Mouse (Mus musculus) hindbrain, postnatal 0 days (tissue): ENCODE measurements around the gene Hnrnpul1. TPM values are rescaled to one million over a fixed set of nuclear protein-coding genes. Genes with fewer than 3 reads are reported as not detected.
A peak's percentile ranks its signal among the peaks of the same experiment; 100 is the strongest.

Experiments
- ATAC-seq: fragments of 200-750 bp; cut with Nextera tagmentation; 2 replicates; pipeline ENCODE4 v1.8.0; 2017; ENCODE audit warnings: mild to moderate bottlenecking, moderate TSS enrichment, moderate library complexity
- DNase-seq: peaks from one replicate; pipeline ENCODE4 v3.0.0-alpha.2; 2015; ENCODE audit warnings: low spot score
- H3K27ac ChIP-seq: fragments of 300-500 bp; sonication (generic); 2 replicates; pipeline ENCODE4 v1.5.1; 2014; ENCODE audit warnings: mild to moderate bottlenecking
- H3K27me3 ChIP-seq: fragments of 300-500 bp; sonication (generic); 2 replicates; pipeline ENCODE4 v1.6.1; 2014; ENCODE audit warnings: low read length, mixed read lengths; ENCODE audit not compliant: insufficient read depth
- H3K36me3 ChIP-seq: fragments of 300-500 bp; sonication (generic); 2 replicates; pipeline ENCODE4 v1.6.1; 2014; ENCODE audit warnings: low read length, mixed read lengths; ENCODE audit not compliant: insufficient read depth
- H3K4me1 ChIP-seq: fragments of 300-500 bp; sonication (generic); 2 replicates; pipeline ENCODE4 v1.6.1; 2014; ENCODE audit warnings: antibody characterized with exemption, low read length, mixed read lengths; ENCODE audit not compliant: insufficient read depth
- H3K4me2 ChIP-seq: fragments of 300-500 bp; sonication (generic); 2 replicates; pipeline ENCODE4 v1.6.1; 2014; ENCODE audit warnings: low read depth, mild to moderate bottlenecking, low read length, moderate library complexity, mixed read lengths
- H3K4me3 ChIP-seq: fragments of 300-500 bp; sonication (generic); 2 replicates; pipeline ENCODE4 v1.5.1; 2014; ENCODE audit warnings: low read length
- H3K9ac ChIP-seq: fragments of 300-500 bp; sonication (generic); replicated peaks from 2 replicates; pipeline ENCODE4 v1.6.1; 2014; ENCODE audit warnings: mild to moderate bottlenecking, low read length, moderate library complexity, mixed read lengths
- H3K9me3 ChIP-seq: fragments of 300-500 bp; sonication (generic); 2 replicates; pipeline ENCODE4 v1.6.1; 2016; ENCODE audit warnings: low read length, mixed read lengths
- CTCF ChIP-seq: IDR thresholded peaks from 2 replicates; pipeline ENCODE4 v1.5.1; 2016; ENCODE audit warnings: antibody characterized with exemption, control low read depth, low read depth
- WGBS: fragments of 180-500 bp; shearing (Covaris S2); extraction: QIAGEN DNeasy Blood & Tissue Kit; methylation state at CpG from one replicate; pipeline ENCODE4 v1.1.7; 2014; 5-methylcytosine and 5-hydroxymethylcytosine counted together
- polyA plus RNA-seq: library from polyadenylated mRNA; unstranded; fragments of >200 nt; fragmentation: Nextera tagmentation; extraction: Ambion mirVana; gene quantifications from 2 replicates; pipeline ENCODE4 v1.2.1, GENCODE M21; 2015
- total RNA-seq: library from RNA; depleted of rRNA; stranded (reverse); fragments of >200 nt; gene quantifications from 2 replicates; pipeline ENCODE4 v1.2.3, GENCODE M21; 2014; rRNA removed

Gene Hnrnpul1
- total RNA-seq (116 and 128 TPM in 2 replicates), polyA plus RNA-seq (43.4 and 44.6 TPM in 2 replicates)

DNA sequence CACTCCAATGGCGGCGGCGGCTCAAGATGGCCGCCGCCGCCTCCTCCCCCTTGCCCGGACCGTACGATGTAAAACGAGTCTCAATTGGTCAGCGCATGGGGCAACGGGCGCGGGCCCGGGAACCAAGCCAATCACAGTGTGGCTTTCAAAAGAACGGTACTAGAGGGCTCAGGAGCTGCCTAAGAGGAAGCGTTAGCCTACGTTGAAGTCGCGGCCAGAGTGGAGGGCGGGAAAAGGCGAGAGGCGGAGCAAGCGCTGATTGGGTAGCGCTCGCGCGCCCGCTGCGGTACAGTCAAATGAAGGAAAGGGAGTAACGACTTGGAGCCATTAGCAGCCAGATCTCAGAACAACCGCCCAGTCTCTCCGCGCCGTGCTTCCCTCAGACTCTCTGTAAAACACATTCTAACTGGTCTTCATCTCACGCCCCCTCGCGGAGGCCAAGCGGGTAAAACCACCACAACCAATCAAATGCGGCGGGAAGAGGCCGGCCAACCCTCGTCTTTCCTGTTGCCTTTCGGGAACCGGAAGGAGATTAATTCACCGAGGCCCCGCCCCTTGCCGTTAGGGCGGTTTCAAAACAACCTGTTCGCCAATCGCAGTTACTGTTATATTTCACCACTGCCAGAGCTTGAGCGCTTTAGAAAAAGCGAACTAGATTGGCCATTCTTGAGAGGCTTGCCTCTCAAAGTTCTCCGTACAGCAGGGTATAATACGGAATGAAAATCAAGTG is at the start of gene Hnrnpul1:
Hnrnpul1 (minus strand) TSS at position 20 of the 730 bp plus-strand sequence.
- WGBS: under 1% methylated on average over 54 of the region's 55 CpGs
- TF ChIP-seq CTCF: peak; percentile 58

DNA sequence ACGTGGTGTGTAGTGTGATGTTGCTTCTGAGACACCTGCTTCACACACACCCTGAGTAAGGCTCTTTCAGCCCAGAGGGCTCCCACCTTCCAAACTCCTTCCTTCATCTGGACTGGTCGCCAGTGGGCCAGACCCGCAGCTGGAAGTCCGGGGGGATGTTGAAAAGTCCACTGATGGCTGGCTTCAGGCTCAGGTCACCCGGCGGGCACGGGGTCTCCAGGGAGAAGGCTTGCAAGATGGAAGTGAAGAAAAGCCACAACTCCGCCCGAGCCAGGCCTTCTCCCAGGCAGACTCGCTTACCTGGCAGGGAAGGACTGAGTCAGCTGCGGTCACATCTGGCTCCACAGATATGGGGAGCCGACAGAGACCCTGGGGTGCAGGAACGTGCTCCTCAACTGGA is 48.9 kb upstream of the Hnrnpul1 start:
- 79% methylated on average over 13 of the region's 13 CpGs for WGBS
- H3K27me3 ChIP-seq: no peaks in the 10 kb centered on the region
- DNase-seq: no peak

More for the DNA sequence above, at the start of gene Hnrnpul1:
- Histone ChIP-seq H3K4me2 (peak within 1 kb of the TSS; percentile 99), H3K4me3 (peak within 1 kb of the TSS; percentile 98), H3K27me3 (no peaks in the 10 kb centered on the region), H3K4me1 (peaks cover 16% of the 10 kb centered on the region), H3K9ac (peak within 1 kb of the TSS; percentile 99), H3K36me3 (peaks cover 10% of the 10 kb centered on the region; the same call in 1 of the 2 replicates), H3K27ac (peak within 1 kb of the TSS; percentile 99), H3K9me3 (no peaks in the 10 kb centered on the region)
- ATAC-seq (peak; percentile 96), DNase-seq (peak; percentile 100)

DNA sequence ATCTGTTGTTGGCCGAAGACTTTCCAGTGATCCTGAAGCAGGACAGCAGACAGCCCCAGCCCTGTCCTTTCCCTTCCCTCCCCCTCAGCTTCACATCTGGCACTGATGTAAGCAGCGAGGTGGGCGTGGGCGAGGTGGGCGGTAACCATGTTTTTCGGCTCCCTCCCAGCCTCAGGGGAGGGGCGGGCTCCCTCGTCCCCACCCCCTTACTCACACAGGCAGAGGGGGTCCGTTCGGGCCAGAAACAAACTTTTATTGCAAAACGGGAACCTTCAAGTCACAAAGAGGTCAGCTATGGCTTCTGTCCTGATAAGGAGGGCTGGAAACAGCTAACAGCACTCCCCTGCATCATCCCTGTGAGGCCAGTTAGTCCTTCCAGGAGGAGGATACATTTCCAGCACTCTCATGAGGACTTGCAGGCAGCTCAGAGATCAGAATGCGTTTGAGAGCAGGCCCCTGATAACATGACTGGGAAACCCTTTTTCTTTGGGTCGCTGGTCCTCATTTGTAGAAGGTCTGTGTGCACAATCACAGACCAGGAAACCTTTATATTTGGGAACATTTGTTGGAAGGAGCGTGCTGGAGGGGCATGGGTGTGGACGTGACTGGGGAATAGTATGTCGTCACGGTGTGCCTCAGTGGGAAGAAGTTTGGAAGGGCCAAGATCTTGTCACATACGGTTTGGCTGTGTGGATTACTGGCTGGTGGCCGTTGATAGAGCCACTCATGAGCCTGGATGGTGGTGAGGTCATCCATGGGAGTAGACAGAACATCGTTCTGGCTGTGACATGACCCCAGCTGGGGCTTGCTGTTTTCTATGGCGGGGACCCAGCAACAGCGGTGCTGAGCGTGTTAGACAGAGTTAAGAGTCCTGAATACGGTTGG is 47.9 kb upstream of the Hnrnpul1 start:
- no peak overlapping the region for H3K4me3 ChIP-seq
- no peaks in the 10 kb centered on the region for H3K36me3 ChIP-seq
- 0 out of 2 replicates have a peak, but pooled peaks cover 5% of the 10 kb centered on the region for H3K4me1 ChIP-seq
- H3K9me3 ChIP-seq: no peaks in the 10 kb centered on the region
- no peak overlapping the region for H3K9ac ChIP-seq
- TF ChIP-seq CTCF: no peak
- ATAC-seq (peak; percentile 8; the same call in 1 of the 2 replicates), DNase-seq (peak; percentile 8)
- no peaks in the 10 kb centered on the region for H3K27me3 ChIP-seq
- H3K4me2 ChIP-seq: no peak overlapping the region
- H3K27ac ChIP-seq: no peak overlapping the region
- whole genome bisulfite sequencing: 30% methylated on average over 24 of the region's 24 CpGs

More for the DNA sequence above, 48.9 kb upstream of the Hnrnpul1 start:
- no peaks in the 10 kb centered on the region for H3K9me3 ChIP-seq
- 0 out of 2 replicates have a peak, but pooled peaks cover 5% of the 10 kb centered on the region for H3K4me1 ChIP-seq
- H3K4me3 ChIP-seq: no peak overlapping the region
- H3K27ac ChIP-seq: no peak overlapping the region
- no peak for TF ChIP-seq CTCF
- no peak for ATAC-seq
- H3K36me3 ChIP-seq: no peaks in the 10 kb centered on the region
- H3K4me2 ChIP-seq: no peak overlapping the region
- no peak overlapping the region for H3K9ac ChIP-seq

DNA sequence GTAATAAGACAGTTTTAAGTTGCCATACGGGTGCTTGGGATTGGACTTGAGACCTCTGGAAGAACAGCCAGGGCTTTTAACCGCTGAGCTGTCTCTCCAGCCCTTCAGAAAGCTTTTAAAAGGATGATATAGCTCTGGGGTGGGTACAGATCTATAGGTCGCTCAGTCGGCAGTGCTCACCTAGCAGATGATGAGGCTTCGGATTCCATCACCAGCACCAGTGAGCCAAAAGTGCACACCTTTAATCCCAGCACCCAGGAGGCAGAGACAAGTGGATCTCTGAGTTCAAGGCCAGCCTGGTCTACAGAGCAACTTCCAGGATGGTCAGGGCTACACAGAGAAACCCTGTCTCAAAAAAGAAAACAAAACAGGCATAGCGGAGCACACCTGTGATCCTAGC is 46.5 kb upstream of the Hnrnpul1 start:
- ATAC-seq (no peak), DNase-seq (no peak)
- 0 out of 2 replicates have a peak, but pooled peaks cover 5% of the 10 kb centered on the region for H3K4me1 ChIP-seq
- H3K36me3 ChIP-seq: no peaks in the 10 kb centered on the region
- no peak overlapping the region for H3K4me2 ChIP-seq
- no peak overlapping the region for H3K9ac ChIP-seq
- 91% methylated on average over 6 of the region's 6 CpGs for WGBS
- no peak overlapping the region for H3K4me3 ChIP-seq
- no peak for TF ChIP-seq CTCF
- no peaks in the 10 kb centered on the region for H3K27me3 ChIP-seq
- H3K9me3 ChIP-seq: no peaks in the 10 kb centered on the region
- no peak overlapping the region for H3K27ac ChIP-seq

DNA sequence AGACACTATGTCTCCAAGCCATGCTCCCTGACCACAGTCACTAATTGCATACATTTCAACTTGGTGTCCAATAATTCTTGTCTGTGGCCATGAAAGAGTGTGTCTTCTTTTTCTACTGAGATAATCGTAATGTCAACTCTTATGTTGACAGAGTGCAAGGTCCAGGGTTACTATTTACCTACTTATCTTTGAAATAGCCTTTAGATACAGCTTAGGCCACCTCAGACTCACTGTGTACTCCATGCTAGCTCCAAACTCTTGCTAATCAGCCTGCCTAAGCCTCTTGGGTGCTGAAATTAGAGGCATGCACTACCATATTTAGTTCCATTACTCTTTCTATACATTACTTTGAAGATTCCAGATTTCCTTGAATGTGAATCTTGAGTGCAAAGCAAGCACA is 44.8 kb upstream of the Hnrnpul1 start:
- Histone ChIP-seq H3K36me3 (no peaks in the 10 kb centered on the region), H3K27me3 (no peaks in the 10 kb centered on the region), H3K4me2 (no peak overlapping the region), H3K9me3 (no peaks in the 10 kb centered on the region), H3K27ac (no peak overlapping the region), H3K9ac (no peak overlapping the region), H3K4me1 (no peaks in the 10 kb centered on the region), H3K4me3 (no peak overlapping the region)
- 88% methylated on average over 1 of the region's 1 CpGs for WGBS
- no peak for TF ChIP-seq CTCF
- DNase-seq: no peak
- ATAC-seq: no peak

DNA sequence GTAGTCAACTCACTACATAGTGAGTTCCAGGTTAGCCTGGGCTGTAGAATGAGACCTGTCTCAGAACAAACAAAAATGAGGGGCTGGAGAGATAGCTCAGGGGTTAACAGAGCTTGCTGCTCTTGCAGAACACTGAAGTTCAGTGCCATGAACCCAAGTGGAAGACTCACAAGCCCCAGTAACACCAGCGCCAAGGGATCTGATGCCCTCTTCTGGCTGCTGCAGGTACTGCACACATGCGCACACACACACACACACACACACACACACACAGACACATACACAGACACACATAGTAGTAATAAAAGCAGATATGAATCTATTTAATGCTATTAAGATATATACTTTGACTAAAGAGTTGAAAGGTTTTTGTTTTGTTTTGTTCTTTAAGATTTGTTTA is 44.0 kb upstream of the Hnrnpul1 start:
- Histone ChIP-seq H3K9ac (no peak overlapping the region), H3K27me3 (no peaks in the 10 kb centered on the region), H3K4me1 (no peaks in the 10 kb centered on the region), H3K36me3 (no peaks in the 10 kb centered on the region), H3K4me3 (no peak overlapping the region), H3K27ac (no peak overlapping the region), H3K4me2 (no peak overlapping the region), H3K9me3 (no peaks in the 10 kb centered on the region)
- 73% methylated on average over 2 of the region's 2 CpGs for WGBS
- TF ChIP-seq CTCF: no peak; the same call in 1 of the 2 replicates
- DNase-seq (no peak), ATAC-seq (no peak)
